Mouse (Mus musculus): ENCODE results near the gene Pate2.

- TF ChIP-seq CTCF (IDR thresholded peaks at IDR 0.05) (no peak), POLR2A (IDR thresholded peaks at IDR 0.05; ENCODE audit: insufficient read depth, low read depth, low read length) (no peak)
These were observed 46.5 kb upstream of the Pate2 start for GRCm38 (mm10) chr9:35523541-35523940.

All from heart, adult 2 months (tissue).